Mouse (Mus musculus) hindbrain, embryonic 11.5 days (tissue): ENCODE results near the gene Sys1. TPM values are rescaled to one million over a fixed set of nuclear protein-coding genes. Genes with fewer than 3 reads are reported as not detected.

Experiments used
- ATAC-seq: fragments of 200-750 bp; cut with Nextera tagmentation; 2 replicates; pipeline ENCODE4 v1.8.0; 2017; ENCODE audit warnings: mild to moderate bottlenecking, moderate TSS enrichment, moderate library complexity; ENCODE audit not compliant: low FRiP score
- DNase-seq: peaks from one replicate; pipeline ENCODE4 v3.0.0-alpha.2; 2015; ENCODE audit warnings: low spot score
- H3K27ac ChIP-seq: fragments of 300-500 bp; sonication (generic); 2 replicates; pipeline ENCODE4 v1.5.1; 2014; ENCODE audit warnings: mild to moderate bottlenecking, low read depth, low read length
- H3K27me3 ChIP-seq: fragments of 300-500 bp; sonication (generic); 2 replicates; pipeline ENCODE4 v1.6.1; 2014; ENCODE audit warnings: mild to moderate bottlenecking, low read length, moderate library complexity, mixed read lengths; ENCODE audit not compliant: control insufficient read depth, insufficient read depth
- H3K36me3 ChIP-seq: fragments of 300-500 bp; sonication (generic); 2 replicates; pipeline ENCODE4 v1.6.1; 2014; ENCODE audit warnings: mild to moderate bottlenecking, low read length, moderate library complexity, mixed read lengths; ENCODE audit not compliant: control insufficient read depth, insufficient read depth
- H3K4me1 ChIP-seq: fragments of 300-500 bp; sonication (generic); replicated peaks from 2 replicates; pipeline ENCODE4 v1.6.1; 2014; ENCODE audit warnings: low read length, mixed read lengths; ENCODE audit not compliant: control insufficient read depth, insufficient read depth
- H3K4me2 ChIP-seq: fragments of 300-500 bp; sonication (generic); replicated peaks from 2 replicates; pipeline ENCODE4 v1.6.1; 2014; ENCODE audit warnings: mild to moderate bottlenecking, low read depth, low read length
- H3K4me3 ChIP-seq: fragments of 300-500 bp; sonication (generic); 2 replicates; pipeline ENCODE4 v1.5.1; 2014; ENCODE audit warnings: low read depth, low read length
- H3K9ac ChIP-seq: fragments of 300-500 bp; sonication (generic); 2 replicates; pipeline ENCODE4 v1.6.1; 2014; ENCODE audit warnings: low read depth, low read length
- H3K9me3 ChIP-seq: fragments of 300-500 bp; sonication (generic); 2 replicates; pipeline ENCODE4 v1.6.1; 2016; ENCODE audit warnings: low read length; ENCODE audit not compliant: control insufficient read depth
- WGBS: fragments of 180-500 bp; shearing (Covaris S2); extraction: QIAGEN DNeasy Blood & Tissue Kit; methylation state at CpG from one replicate; pipeline ENCODE4 v1.1.7; 2014; 5-methylcytosine and 5-hydroxymethylcytosine counted together
- polyA plus RNA-seq: library from polyadenylated mRNA; unstranded; fragments of >200 nt; fragmentation: Nextera tagmentation; extraction: Ambion mirVana; gene quantifications from 2 replicates; pipeline ENCODE4 v1.2.1, GENCODE M21; 2014

Sys1 gene
- polyA plus RNA-seq, 1 experiment from 2014 or later: 72.2 TPM

- Histone ChIP-seq H3K4me3 (no peak overlapping the region), H3K4me2 (no peak overlapping the region), H3K9me3 (no peaks in the 10 kb centered on the region), H3K27ac (no peak overlapping the region), H3K36me3 (no peaks in the 10 kb centered on the region), H3K9ac (no peak overlapping the region), H3K27me3 (no peaks in the 10 kb centered on the region), H3K4me1 (peaks cover 3% of the 10 kb centered on the region; the same call in 1 of the 2 replicates)
- 82% methylated on average over 14 of the region's 14 CpGs for WGBS
- no peak for ATAC-seq
- no peak for DNase-seq
Measured at GRCm38 (mm10) chr2:164453047-164453757, 3.6 kb upstream of the Sys1 start.

GRCm38 (mm10) chr2:164453887-164454500 lies 2.8 kb upstream of the Sys1 start:
- no peak overlapping the region for H3K4me2 ChIP-seq
- DNase-seq: no peak

GRCm38 (mm10) chr2:164454846-164455245 lies 1.9 kb upstream of the Sys1 start:
- no peak for ATAC-seq
- Histone ChIP-seq H3K27me3 (no peaks in the 10 kb centered on the region), H3K9me3 (no peaks in the 10 kb centered on the region), H3K36me3 (no peaks in the 10 kb centered on the region), H3K27ac (no peak overlapping the region), H3K9ac (no peak overlapping the region), H3K4me3 (no peak overlapping the region), H3K4me2 (no peak overlapping the region), H3K4me1 (peaks cover 3% of the 10 kb centered on the region; the same call in 1 of the 2 replicates)
- no peak for DNase-seq
- 85% methylated on average over 10 of the region's 10 CpGs for WGBS

More at GRCm38 (mm10) chr2:164453887-164454500, 2.8 kb upstream of the Sys1 start:
- Histone ChIP-seq H3K4me1 (peaks cover 3% of the 10 kb centered on the region; the same call in 1 of the 2 replicates), H3K27ac (no peak overlapping the region), H3K9me3 (no peaks in the 10 kb centered on the region), H3K9ac (no peak overlapping the region), H3K36me3 (no peaks in the 10 kb centered on the region), H3K27me3 (no peaks in the 10 kb centered on the region), H3K4me3 (no peak overlapping the region)
- no peak for ATAC-seq
- WGBS: 72% methylated on average over 7 of the region's 7 CpGs

- ATAC-seq: no peak
- Histone ChIP-seq H3K9ac (no peak overlapping the region), H3K36me3 (no peaks in the 10 kb centered on the region), H3K27ac (no peak overlapping the region), H3K27me3 (no peaks in the 10 kb centered on the region), H3K9me3 (no peaks in the 10 kb centered on the region), H3K4me1 (peaks cover 3% of the 10 kb centered on the region; the same call in 1 of the 2 replicates), H3K4me3 (no peak overlapping the region), H3K4me2 (no peak overlapping the region)
- DNase-seq: no peak
- WGBS: 79% methylated on average over 6 of the region's 6 CpGs
Measured at GRCm38 (mm10) chr2:164455421-164456190, 1.2 kb upstream of the Sys1 start.

- H3K9ac ChIP-seq: no peak overlapping the region
Measured at GRCm38 (mm10) chr2:164456413-164456812, 351 bp upstream of the Sys1 start.

GRCm38 (mm10) chr2:164457942-164458341 lies 1.2 kb downstream of the Sys1 start:
- no peak for ATAC-seq
- H3K9me3 ChIP-seq: no peaks in the 10 kb centered on the region
- H3K27me3 ChIP-seq: no peaks in the 10 kb centered on the region
- DNase-seq: no peak
- no peak overlapping the region for H3K27ac ChIP-seq
- 62% methylated on average over 7 of the region's 7 CpGs for WGBS
- H3K36me3 ChIP-seq: no peaks in the 10 kb centered on the region
- no peak overlapping the region for H3K4me2 ChIP-seq
- H3K9ac ChIP-seq: no peak overlapping the region
- H3K4me1 ChIP-seq: peaks cover 9% of the 10 kb centered on the region; the same call in 1 of the 2 replicates
- no peak overlapping the region for H3K4me3 ChIP-seq

More at GRCm38 (mm10) chr2:164456413-164456812, 351 bp upstream of the Sys1 start:
- Histone ChIP-seq H3K4me1 (peaks cover 3% of the 10 kb centered on the region; the same call in 1 of the 2 replicates), H3K27me3 (no peaks in the 10 kb centered on the region), H3K4me3 (no peak overlapping the region), H3K4me2 (no peak overlapping the region), H3K36me3 (no peaks in the 10 kb centered on the region), H3K27ac (no peak overlapping the region), H3K9me3 (no peaks in the 10 kb centered on the region)
- WGBS: 85% methylated on average over 1 of the region's 1 CpGs
- DNase-seq (no peak), ATAC-seq (no peak)

- WGBS: 82% methylated on average over 8 of the region's 8 CpGs
- no peak for DNase-seq
- Histone ChIP-seq H3K27ac (no peak overlapping the region), H3K4me3 (no peak overlapping the region), H3K9ac (no peak overlapping the region), H3K36me3 (no peaks in the 10 kb centered on the region), H3K27me3 (no peaks in the 10 kb centered on the region), H3K4me2 (no peak overlapping the region), H3K9me3 (no peaks in the 10 kb centered on the region), H3K4me1 (peaks cover 9% of the 10 kb centered on the region; the same call in 1 of the 2 replicates)
- ATAC-seq: no peak
Measured at GRCm38 (mm10) chr2:164458535-164458934, 1.8 kb downstream of the Sys1 start.

GRCm38 (mm10) chr2:164460745-164461551 lies 4.2 kb downstream of the Sys1 start, which contains the start of gene Gm20458:
Gene Gm20458, plus strand, starts transcription at chr2:164460967.
- peaks cover 9% of the 10 kb centered on the region; the same call in 1 of the 2 replicates for H3K4me1 ChIP-seq
- ATAC-seq (peak; percentile 98), DNase-seq (peak; percentile 97)
- H3K27ac ChIP-seq: peak within 1 kb of the TSS; percentile 89
- H3K4me2 ChIP-seq: peak within 1 kb of the TSS; percentile 68
- H3K4me3 ChIP-seq: peak within 1 kb of the TSS; percentile 85
- WGBS: under 1% methylated on average over 65 of the region's 79 CpGs
- peak within 1 kb of the TSS; percentile 79 for H3K9ac ChIP-seq
- no peaks in the 10 kb centered on the region for H3K27me3 ChIP-seq
- no peaks in the 10 kb centered on the region for H3K9me3 ChIP-seq
- 0 out of 2 replicates have a peak, but pooled peaks cover 4% of the 10 kb centered on the region for H3K36me3 ChIP-seq
